Mouse (Mus musculus): Measurements from ENCODE around the gene Ddx19a.
"Not testable (repeated sequence)": the region's sequence is repeated elsewhere in the genome, so short reads cannot be mapped to it uniquely, and the experiment has no call there.

DNA sequence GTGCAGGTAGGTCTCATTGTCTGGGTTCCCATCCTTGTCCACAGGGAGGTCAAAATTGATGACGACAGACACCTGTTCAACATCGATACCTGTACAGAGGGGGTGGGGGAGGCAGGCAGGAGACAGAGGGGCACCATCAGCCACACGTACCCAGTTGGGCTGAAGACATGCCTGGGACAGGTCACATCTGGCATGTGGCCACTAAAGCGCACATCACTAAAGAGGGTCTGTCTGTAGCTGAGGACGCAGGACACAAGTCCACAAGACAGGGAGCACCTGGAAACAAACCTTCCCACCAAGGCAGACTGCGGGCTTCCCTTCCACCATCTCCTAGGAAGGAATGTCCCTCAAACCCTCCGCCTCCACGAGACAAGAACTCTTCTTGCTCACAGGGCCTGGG, 21.1 kb downstream of the Ddx19a start:
- TF ChIP-seq CTCF (IDR thresholded peaks at IDR 0.05; ENCODE audit: borderline replicate concordance, insufficient read depth, low read length); POLR2A (IDR thresholded peaks at IDR 0.05; ENCODE audit: low read depth, low read length): not testable (repeated sequence)
